Mouse (Mus musculus) liver, postnatal 0 days (tissue): ENCODE measurements around the gene Epb42. TPM values are rescaled to one million over a fixed set of nuclear protein-coding genes. Genes with fewer than 3 reads are reported as not detected.
A peak's percentile ranks its signal among the peaks of the same experiment; 100 is the strongest.
"Not testable (repeated sequence)": the region's sequence is repeated elsewhere in the genome, so short reads cannot be mapped to it uniquely, and the experiment has no call there.

Source experiments
- ATAC-seq: fragments of 200-750 bp; cut with Nextera tagmentation; 2 replicates; pipeline ENCODE4 v1.8.0; 2017; ENCODE audit warnings: mild to moderate bottlenecking, moderate library complexity
- DNase-seq: peaks from one replicate; pipeline ENCODE4 v3.0.0-alpha.2; 2016
- H3K27ac ChIP-seq: fragments of 300-500 bp; sonication (generic); 2 replicates; pipeline ENCODE4 v1.5.1; 2014; ENCODE audit warnings: antibody characterized with exemption, moderate library complexity, mild to moderate bottlenecking, low read depth
- H3K27me3 ChIP-seq: fragments of 300-500 bp; sonication (generic); 2 replicates; pipeline ENCODE4 v1.6.1; 2014; ENCODE audit warnings: low read length, control low read depth, mixed read lengths; ENCODE audit not compliant: insufficient read depth
- H3K36me3 ChIP-seq: fragments of 300-500 bp; sonication (generic); replicated peaks from 2 replicates; pipeline ENCODE4 v1.6.1; 2014; ENCODE audit warnings: mild to moderate bottlenecking, control low read depth, low read length, moderate library complexity, mixed read lengths; ENCODE audit not compliant: insufficient read depth
- H3K4me1 ChIP-seq: fragments of 300-500 bp; sonication (generic); 2 replicates; pipeline ENCODE4 v1.6.1; 2014; ENCODE audit warnings: antibody characterized with exemption, mild to moderate bottlenecking, control low read depth; ENCODE audit not compliant: insufficient read depth
- H3K4me2 ChIP-seq: fragments of 300-500 bp; sonication (generic); 2 replicates; pipeline ENCODE4 v1.6.1; 2014; ENCODE audit warnings: low read depth, mild to moderate bottlenecking, low read length, moderate library complexity, mixed read lengths
- H3K4me3 ChIP-seq: fragments of 300-500 bp; sonication (generic); 2 replicates; pipeline ENCODE4 v1.5.1; 2014; ENCODE audit warnings: low read depth, low read length
- H3K9ac ChIP-seq: fragments of 300-500 bp; sonication (generic); replicated peaks from 2 replicates; pipeline ENCODE4 v1.6.1; 2014; ENCODE audit warnings: mild to moderate bottlenecking, moderate library complexity
- H3K9me3 ChIP-seq: fragments of 300-500 bp; sonication (generic); 2 replicates; pipeline ENCODE4 v1.6.1; 2016; ENCODE audit warnings: mild to moderate bottlenecking, control low read depth, low read length, mixed read lengths
- CTCF ChIP-seq: sonication (generic); IDR thresholded peaks from 2 replicates; pipeline ENCODE4 v1.5.1; 2016; ENCODE audit warnings: antibody characterized with exemption, low read depth
- EP300 ChIP-seq: IDR thresholded peaks from 2 replicates; pipeline ENCODE4 v1.6.1; 2016; ENCODE audit warnings: antibody characterized with exemption, low read depth, mild to moderate bottlenecking
- WGBS: fragments of 180-500 bp; shearing (Covaris S2); extraction: QIAGEN DNeasy Blood & Tissue Kit; methylation state at CpG from one replicate; pipeline ENCODE4 v1.1.7; 2014; ENCODE audit not compliant: insufficient replicate concordance; 5-methylcytosine and 5-hydroxymethylcytosine counted together
- polyA plus RNA-seq: library from polyadenylated mRNA; unstranded; fragments of >200 nt; fragmentation: Nextera tagmentation; extraction: Ambion mirVana; gene quantifications from 2 replicates; pipeline ENCODE4 v1.2.1, GENCODE M21; 2015

The Epb42 gene
- polyA plus RNA-seq, 1 experiment from 2014 or later = 54.9 TPM

- Histone ChIP-seq H3K9me3 (no peaks in the 10 kb centered on the region; the same call in 1 of the 2 replicates), H3K27ac (no peak overlapping the region), H3K4me3 (no peak overlapping the region), H3K27me3 (no peaks in the 10 kb centered on the region), H3K9ac (no peak overlapping the region), H3K36me3 (no peaks in the 10 kb centered on the region), H3K4me2 (no peak overlapping the region), H3K4me1 (peaks cover 5% of the 10 kb centered on the region; the same call in 1 of the 2 replicates)
- ATAC-seq (no peak), DNase-seq (no peak)
- TF ChIP-seq CTCF = peak; percentile 87
- no peak for TF ChIP-seq EP300
- WGBS = 33% methylated on average over 5 of the region's 5 CpGs
These were observed 4.2 kb upstream of the Epb42 start for GRCm38 (mm10) chr2:121041098-121041497.

GRCm38 (mm10) chr2:121039382-121039781, 2.5 kb upstream of the Epb42 start:
- WGBS = 87% methylated on average over 1 of the region's 1 CpGs
- ATAC-seq = no peak
- no peaks in the 10 kb centered on the region for H3K27me3 ChIP-seq

GRCm38 (mm10) chr2:121038851-121039250, 2.0 kb upstream of the Epb42 start:
- not testable (repeated sequence) for H3K36me3 ChIP-seq, H3K27ac ChIP-seq, DNase-seq, ATAC-seq, H3K27me3 ChIP-seq, H3K9me3 ChIP-seq, H3K4me2 ChIP-seq, H3K4me1 ChIP-seq, H3K9ac ChIP-seq, H3K4me3 ChIP-seq
- WGBS = 85% methylated on average over 1 of the region's 1 CpGs

More at GRCm38 (mm10) chr2:121039382-121039781, 2.5 kb upstream of the Epb42 start:
- Histone ChIP-seq H3K9ac (no peak overlapping the region), H3K4me1 (peaks cover 5% of the 10 kb centered on the region; the same call in 1 of the 2 replicates), H3K4me3 (no peak overlapping the region), H3K27ac (no peak overlapping the region), H3K9me3 (no peaks in the 10 kb centered on the region; the same call in 1 of the 2 replicates), H3K36me3 (no peaks in the 10 kb centered on the region; the same call in 1 of the 2 replicates), H3K4me2 (no peak overlapping the region)
- DNase-seq = no peak
- TF ChIP-seq CTCF = peak; percentile 50
- TF ChIP-seq EP300 = no peak

GRCm38 (mm10) chr2:121022918-121023317, 14.0 kb downstream of the Epb42 start:
- ATAC-seq = peak; percentile 49

GRCm38 (mm10) chr2:121017151-121017550, 19.7 kb downstream of the Epb42 start:
- no peak overlapping the region for H3K27ac ChIP-seq
- no peaks in the 10 kb centered on the region for H3K4me1 ChIP-seq
- ATAC-seq = no peak
- H3K4me2 ChIP-seq = no peak overlapping the region
- TF ChIP-seq CTCF (no peak), EP300 (no peak)
- peaks cover 61% of the 10 kb centered on the region for H3K36me3 ChIP-seq
- DNase-seq = no peak
- no peak overlapping the region for H3K4me3 ChIP-seq
- H3K9ac ChIP-seq = no peak overlapping the region
- 97% methylated on average over 1 of the region's 1 CpGs for WGBS
- 0 out of 2 replicates have a peak, but pooled peaks cover 3% of the 10 kb centered on the region for H3K9me3 ChIP-seq
- H3K27me3 ChIP-seq = no peaks in the 10 kb centered on the region

More at GRCm38 (mm10) chr2:121022918-121023317, 14.0 kb downstream of the Epb42 start:
- H3K9ac ChIP-seq = no peak overlapping the region
- H3K27ac ChIP-seq = no peak overlapping the region
- WGBS = 56% methylated on average over 5 of the region's 5 CpGs
- no peaks in the 10 kb centered on the region for H3K27me3 ChIP-seq
- no peak for DNase-seq
- H3K4me3 ChIP-seq = no peak overlapping the region
- H3K4me1 ChIP-seq = no peaks in the 10 kb centered on the region
- H3K36me3 ChIP-seq = peaks cover 54% of the 10 kb centered on the region
- no peak overlapping the region for H3K4me2 ChIP-seq
- 0 out of 2 replicates have a peak, but pooled peaks cover under 1% of the 10 kb centered on the region for H3K9me3 ChIP-seq
- no peak for TF ChIP-seq CTCF
- no peak for TF ChIP-seq EP300

GRCm38 (mm10) chr2:121016226-121016625, 20.6 kb downstream of the Epb42 start:
- no peak for ATAC-seq
- Histone ChIP-seq H3K27ac (no peak overlapping the region), H3K27me3 (no peaks in the 10 kb centered on the region), H3K4me3 (no peak overlapping the region), H3K9me3 (0 out of 2 replicates have a peak, but pooled peaks cover 3% of the 10 kb centered on the region), H3K36me3 (peaks cover 58% of the 10 kb centered on the region), H3K9ac (no peak overlapping the region), H3K4me2 (no peak overlapping the region), H3K4me1 (no peaks in the 10 kb centered on the region)
- TF ChIP-seq EP300 = no peak
- TF ChIP-seq CTCF = no peak
- WGBS = 91% methylated on average over 9 of the region's 9 CpGs
- no peak for DNase-seq
